Mouse (Mus musculus) heart, postnatal 14 days (tissue): ENCODE results near the gene Sorcs2. TPM values are rescaled to one million over a fixed set of nuclear protein-coding genes. Genes with fewer than 3 reads are reported as not detected.
A peak's percentile ranks its signal among the peaks of the same experiment; 100 is the strongest.
"Not testable (repeated sequence)": the region's sequence is repeated elsewhere in the genome, so short reads cannot be mapped to it uniquely, and the experiment has no call there.

Source experiments
- DNase-seq, 2 experiments: peaks; one replicate each; pipeline ENCODE4 v3.0.0; 2021 to 2022
- intact Hi-C: fragments of 180-260 bp; cut with DNase I; formaldehyde crosslinking; loops from one replicate; pipeline ENCODE4 v1.15.1; 2025
- total RNA-seq, 2 experiments: library from RNA; stranded (reverse); gene quantifications; 2 replicates each; pipeline ENCODE4 v1.2.3; 2021

The Sorcs2 gene
- total RNA-seq, 2 experiments from 2014 or later: 9.6 to 9.9 TPM

DNA sequence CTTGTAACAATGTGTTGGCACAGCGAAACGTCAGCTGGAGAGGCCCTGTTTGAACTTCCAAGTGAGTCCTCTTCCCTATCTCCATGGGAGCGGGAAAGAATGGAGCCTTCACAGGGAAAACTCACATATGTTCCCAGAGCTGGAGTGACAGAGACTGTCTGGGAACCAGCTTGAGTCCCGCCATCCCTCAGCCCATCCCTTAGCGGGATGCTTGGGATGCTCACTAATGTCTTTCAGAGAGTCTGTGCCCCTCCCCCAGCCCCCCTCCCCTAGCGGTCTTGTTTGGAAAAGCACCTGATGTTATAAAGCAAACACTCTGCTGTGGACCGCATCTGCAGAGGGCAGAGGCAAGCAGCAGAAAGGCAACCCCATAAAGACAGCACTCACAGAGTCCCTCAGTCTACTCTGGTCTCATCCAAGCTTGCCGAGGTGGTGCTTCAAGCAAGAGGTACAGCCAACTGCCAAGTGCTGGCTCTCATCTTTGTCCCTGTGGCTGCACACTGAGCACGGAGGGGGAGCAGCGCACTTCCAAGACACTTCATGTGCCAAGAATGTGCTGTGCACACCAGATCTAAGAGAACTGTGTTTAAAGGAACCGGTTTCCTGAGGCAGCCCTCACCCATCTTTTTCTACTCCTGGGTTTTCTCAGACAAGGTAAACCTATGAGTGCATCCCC is 3.0 kb downstream of the Sorcs2 start:
- DNase-seq: no peak
- intact Hi-C loops: loop anchor here (5.0 kb wide), 1 partner anchor 248 kb away; no protein-coding TSS in a partner anchor

DNA sequence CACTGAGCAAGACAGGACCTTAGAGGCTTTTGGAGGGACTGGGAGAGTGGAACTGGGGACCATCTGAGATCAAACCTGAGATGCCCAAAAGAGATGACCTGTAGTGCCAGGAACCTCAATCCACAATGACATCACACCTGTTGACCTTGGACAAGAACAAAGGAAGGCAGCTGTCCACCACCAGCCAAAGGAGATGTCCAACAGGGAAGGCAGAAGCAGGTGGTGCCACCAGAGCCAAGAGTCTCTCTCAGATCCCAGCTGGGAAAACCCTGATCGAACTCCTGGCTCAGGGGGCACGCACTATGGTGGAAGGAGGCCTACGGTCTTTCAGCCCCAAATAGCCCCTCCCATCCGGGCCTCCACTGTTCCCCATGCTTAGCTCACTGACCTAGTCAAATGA is 6.2 kb downstream of the Sorcs2 start:
- no peak for DNase-seq

DNA sequence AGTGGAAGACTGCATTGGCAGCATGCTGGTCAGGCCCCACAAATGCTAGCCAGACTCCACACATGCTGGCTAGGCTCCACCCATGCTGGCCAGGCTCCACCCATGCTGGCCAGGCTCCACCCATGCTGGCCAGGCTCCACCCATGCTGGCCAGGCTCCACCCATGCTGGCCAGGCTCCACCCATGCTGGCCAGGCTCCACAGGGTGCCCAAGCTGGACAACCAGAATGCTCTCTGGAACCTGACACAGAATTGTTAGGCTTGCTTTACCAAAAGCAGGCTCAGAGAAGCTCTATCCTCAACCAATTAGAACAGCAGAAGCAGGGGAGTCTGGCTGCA is 7.4 kb downstream of the Sorcs2 start:
- DNase-seq, intact Hi-C loops: not testable (repeated sequence)

More for the DNA sequence above, 6.2 kb downstream of the Sorcs2 start:
- intact Hi-C loops: no loop called here

DNA sequence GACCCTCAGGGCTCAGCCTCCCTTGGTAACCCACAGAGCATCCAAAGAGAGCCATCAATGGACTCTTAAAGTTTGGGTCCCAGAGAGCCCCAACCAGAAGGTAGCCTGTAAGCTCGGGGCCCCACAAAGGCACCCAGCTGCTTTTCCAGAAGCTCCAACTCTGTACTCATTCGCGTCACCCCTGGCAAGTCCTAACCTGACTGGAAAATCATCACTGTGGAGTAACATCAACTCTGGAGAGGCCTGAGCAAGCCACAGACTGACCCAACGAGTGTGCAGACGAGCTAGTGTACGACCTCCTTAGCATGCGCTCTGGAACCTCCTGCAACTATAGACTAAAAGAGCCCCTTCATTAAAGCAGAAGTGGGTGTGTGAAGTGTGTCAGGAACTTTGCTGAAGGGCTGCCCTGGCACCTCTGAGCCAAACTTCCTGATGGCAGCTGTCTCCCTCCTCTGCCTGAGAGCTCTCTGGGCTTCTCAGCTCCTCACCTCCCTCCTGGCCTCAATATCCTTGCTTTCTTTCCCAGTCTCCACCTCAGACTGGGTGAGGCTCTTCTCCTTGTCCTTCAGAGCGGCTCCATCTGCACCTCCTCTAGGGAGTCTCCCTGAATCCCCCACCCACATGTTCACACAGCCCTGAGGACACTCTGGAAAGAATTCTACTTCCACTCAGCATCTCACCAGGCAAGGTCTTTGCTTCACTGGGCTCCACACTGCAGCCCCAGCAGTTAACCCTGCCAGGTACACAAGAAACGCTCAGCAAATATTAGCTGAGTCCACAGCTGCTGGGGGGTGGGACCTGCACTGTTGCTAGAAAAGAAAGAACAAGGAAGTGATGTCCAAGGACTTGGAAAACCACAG is 8.0 kb downstream of the Sorcs2 start:
- intact Hi-C loops: no loop called here
- no peak for DNase-seq

DNA sequence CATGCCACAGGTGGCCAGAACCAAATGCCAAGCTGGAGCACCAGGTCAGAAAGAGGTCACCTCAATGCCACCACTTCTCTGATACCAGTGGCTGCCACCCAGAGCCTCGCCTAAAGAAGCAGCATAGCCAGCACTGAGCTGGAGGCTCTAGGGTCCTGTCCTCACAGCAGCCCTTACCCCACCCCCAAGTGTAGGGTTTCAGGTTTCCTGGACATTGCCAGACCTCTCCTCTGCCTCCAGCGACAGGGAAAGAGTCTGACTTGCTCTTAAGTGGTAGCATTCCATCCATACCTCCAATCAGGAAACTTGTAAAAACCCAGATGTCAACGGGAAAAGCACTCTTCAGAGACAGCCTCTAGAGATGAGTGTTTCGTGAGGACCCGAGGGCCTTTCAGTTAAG is 12.9 kb downstream of the Sorcs2 start:
- intact Hi-C loops: no loop called here

DNA sequence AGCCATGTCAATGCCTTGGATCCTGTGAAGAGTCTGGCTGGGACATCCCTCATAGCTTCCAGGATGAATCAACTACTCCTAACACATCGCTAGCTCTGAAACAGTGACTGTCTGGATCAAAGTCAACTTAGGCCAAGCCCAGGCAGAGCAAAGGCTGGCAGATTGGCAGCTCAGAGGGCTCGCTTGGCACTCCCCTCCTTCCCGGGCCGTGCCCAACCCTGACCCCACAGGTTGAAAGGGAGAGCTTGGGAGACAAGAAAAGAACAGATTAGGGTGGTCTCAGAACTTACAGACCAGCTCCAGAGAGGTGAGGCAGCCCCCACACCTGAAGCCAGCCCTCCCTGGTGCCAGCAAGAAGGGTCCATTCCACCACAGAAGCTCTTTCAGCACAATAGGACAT is 14.5 kb downstream of the Sorcs2 start:
- intact Hi-C loops: no loop called here
- DNase-seq: no peak

More for the DNA sequence above, 12.9 kb downstream of the Sorcs2 start:
- DNase-seq: peak in 1 of 2 experiments; percentile 71

DNA sequence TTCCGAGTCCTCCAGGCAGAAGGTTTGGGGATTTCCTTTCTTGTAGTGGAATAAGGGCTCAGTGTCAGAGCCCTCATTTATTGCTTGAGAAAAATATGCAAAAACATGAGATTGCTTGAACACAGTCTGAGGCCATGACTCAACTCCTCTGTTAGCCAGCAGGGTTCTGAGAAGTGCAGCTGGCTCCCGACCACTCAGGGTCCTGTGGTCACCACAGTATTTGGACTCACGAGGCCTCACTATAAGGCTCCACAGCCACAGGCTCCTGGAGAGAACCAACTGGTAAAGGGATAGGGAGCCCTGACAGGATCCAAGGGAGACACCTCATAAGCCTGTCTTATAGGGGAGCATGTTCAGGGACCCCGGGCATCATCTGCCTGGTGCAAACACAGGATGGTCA is 15.2 kb downstream of the Sorcs2 start:
- no peak for DNase-seq
- intact Hi-C loops: no loop called here

DNA sequence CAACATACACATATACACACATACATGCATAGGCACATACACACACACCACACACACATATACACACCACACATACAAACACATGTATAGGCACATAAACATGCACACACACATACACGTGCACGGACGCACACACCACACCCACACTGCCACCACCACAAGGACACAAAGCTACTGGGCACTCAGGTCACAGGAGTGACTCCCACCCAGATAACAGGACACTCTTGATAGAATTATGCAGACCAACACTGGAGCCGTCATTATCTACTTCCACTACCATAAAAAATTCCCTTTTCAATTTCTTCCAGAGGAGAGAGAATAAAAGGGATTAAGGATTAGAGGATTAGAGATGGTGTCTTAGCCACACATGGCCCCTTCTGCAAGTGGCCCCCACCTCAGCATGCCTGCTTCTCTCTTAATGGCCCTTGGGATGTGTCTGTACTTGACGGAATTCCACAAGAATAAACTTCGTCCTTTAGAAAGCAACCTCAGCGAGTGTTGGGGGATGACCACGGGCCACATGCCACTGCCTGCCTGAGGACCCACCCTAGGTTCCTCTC is 15.7 kb downstream of the Sorcs2 start:
- intact Hi-C loops: no loop called here
- no peak for DNase-seq

DNA sequence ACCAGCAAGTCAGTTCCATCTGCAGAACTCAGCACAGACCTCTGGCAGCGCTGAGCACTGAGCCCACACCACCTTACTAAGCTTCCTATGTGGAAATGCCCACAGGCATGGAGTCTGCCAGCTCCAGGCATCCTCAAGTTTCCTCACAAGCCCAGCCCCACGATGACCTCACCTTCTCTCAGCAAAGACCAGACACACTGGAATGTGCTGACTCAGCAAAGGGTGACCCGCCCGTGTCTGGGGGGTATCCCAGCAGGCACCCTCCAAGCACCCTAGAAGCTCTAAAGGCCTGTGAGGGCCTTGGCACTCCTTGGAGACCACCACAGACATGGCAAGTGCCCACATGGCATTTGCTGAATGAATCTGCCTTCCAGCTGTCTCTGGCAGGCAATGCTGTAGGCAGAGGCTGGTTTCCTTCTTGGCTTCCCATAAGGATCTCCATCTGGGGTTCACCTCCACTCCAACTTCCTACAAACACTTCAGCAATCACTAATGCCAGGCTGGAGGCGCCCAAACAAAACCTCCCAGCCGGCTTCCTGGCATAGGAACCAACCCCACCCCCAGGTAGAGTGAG is 17.9 kb downstream of the Sorcs2 start:
- no peak for DNase-seq

DNA sequence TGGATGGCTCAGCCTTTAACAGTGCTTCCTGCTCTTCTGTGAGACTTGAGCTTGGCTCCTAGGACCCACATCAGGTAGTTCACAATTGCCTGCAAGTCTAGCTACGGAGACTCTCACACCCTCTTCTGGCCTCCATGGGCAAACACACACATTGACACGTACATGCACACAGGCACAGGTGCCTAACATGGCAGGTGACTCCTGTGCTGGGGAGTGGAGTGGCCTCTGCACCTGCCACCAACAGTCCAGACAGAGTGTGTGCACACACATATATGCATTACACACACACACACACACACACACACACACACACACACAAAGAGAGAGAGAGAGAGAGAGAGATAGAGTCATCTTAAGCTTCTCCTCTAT is 19.6 kb downstream of the Sorcs2 start:
- intact Hi-C loops: no loop called here
- DNase-seq: no peak

More for the DNA sequence above, 17.9 kb downstream of the Sorcs2 start:
- intact Hi-C loops: no loop called here

DNA sequence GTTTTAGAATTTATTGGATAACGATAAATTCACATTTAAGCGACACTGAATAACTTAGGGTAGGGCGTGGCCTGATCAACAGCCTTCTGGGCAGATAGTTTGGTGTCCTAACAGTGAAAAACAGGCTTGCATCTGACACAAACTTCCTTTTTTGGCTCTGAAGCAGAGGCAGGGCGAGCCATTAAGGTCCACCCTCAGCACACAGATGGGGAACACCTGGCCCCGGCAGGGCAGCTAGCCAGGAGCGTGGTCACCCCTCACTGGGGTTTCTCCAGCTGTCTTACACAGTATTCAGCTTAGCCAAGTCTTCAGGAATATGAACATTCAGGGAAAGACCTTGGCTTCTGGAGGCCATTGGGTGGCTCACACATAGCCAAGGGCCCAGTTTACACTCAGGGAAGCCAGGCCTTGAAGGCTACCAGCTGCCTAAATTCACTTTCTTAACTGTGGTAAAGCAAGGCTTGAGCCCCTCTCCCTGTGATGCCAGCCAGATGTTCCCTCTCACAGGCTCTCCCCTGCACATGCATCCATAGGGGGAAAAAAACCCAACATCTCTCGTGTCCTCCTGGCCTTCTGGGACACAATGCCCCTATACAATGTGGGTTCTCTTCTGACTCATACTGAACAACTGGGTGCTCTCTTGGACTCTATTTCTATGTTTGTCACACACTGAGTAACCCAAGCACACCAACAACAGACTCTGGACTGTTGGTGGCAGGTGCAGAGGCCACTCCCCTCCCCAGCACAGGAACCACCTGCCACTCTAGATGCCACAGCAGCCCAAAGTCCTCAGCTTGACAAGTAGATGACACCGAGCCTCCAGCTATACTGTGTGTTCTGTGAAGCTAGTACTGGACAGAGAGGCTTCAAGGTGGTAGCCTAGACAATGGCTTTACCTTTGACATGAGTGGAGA is 20.2 kb downstream of the Sorcs2 start:
- intact Hi-C loops: no loop called here
- peak; percentile 82 for DNase-seq

DNA sequence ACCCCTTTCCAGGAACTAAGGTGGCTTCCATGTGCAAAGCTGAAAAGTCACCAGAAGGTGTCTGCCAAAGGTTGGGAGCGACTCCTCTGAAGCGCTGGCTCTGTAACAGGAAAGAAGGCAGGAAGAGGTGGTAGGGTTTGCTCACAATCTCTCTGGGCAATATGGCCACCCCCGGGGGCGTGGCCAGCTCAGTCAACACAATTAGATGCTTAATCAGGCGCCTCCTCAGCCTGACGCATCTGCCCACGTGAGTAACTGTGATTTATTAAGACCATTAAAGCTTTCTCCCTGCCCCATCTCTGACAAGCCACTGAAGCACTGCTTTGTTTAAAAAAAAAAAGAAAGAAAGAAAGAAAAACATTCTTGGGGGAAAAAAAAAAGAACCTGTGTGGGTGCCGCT is 22.1 kb downstream of the Sorcs2 start:
- no peak for DNase-seq
- intact Hi-C loops: no loop called here

DNA sequence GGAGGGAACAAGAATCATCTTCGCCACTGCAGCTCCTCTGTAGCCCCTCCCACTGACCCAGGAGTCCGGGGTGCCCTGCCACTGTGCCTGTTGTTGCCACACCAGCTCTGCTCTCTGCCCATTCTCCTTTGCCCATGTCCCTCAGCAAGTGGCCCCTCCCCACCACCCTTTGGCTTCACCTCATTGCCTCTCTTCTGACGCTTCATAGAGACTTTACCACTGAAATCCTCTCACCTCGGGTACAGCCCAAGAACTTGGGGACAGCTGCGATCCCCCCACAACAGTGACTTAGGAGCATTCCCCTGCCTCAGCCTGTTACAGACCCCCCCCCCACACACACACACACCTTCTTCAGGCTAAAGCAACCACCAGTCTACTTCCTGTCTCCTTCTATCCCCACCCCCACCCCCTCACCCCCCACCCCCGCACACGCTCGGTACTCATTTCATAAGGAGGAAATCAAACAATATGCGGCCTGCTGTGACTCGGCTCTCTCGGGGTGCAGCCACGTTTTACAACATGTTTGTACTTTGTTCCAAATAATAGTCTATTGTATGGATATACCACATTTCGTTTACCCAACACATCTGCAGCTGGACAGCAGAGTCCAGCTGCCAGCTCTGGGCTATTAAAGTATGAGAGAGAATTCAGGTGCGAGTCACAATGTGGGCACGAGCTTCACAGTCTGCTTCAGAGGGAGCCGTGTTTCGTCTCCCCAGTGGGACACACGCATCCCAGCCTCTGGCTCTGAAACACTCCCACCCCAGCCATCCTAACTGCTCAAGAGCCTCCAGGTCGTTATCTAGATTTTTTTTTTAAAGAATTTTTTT is 23.5 kb downstream of the Sorcs2 start:
- intact Hi-C loops: no loop called here

DNA sequence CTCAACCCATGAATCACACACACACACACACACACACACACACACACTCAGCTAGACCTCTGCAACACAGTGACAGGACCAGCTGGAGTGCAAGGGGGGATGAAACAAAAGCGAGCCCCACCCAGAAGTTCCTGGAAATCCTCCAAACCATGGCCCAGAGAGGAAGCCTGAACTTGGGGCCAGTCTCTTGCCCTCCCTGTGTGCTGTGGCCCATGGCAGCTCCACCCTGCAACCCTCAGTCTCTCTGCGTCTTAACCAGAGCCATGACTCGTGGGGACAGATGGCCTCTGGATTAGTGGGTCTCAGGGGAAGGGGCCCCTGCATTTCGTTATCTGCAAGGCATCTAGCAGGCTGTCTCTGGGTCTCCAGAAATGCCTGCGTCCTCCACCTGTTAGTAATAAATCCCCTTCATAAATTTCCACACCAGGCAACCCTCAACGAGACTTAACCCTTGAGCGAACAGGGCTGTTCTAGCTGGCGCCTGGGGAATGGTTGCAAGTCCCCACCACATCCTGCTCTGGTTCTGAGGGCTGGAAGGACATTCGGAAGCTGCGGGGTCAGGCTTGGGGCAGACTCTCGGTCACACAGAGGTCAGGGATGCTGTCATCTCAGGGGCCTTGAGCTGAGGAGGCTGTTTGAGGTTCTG is 24.6 kb downstream of the Sorcs2 start:
- DNase-seq: peak; percentile 49 to 59
- intact Hi-C loops: no loop called here

More for the DNA sequence above, 23.5 kb downstream of the Sorcs2 start:
- DNase-seq: no peak

DNA sequence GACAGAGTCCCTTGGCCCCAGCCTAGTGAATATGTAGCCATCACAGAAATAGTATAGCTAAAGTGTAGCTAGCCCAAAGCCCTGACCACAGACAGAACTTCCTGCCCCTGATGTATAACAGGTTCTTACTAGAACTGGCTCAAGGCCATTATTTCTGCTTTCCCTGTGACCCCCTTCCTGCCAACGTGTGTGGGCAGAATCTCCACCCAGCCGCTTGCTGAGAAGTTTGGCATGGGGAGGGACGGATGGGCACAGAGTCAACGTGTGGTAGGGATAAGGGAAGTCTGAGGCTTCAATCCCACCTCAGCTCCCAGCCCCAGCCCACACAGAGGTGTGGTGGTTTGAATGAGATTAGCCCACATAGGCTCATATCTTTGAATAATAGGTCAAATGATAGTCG is 26.2 kb downstream of the Sorcs2 start:
- intact Hi-C loops: no loop called here
- no peak for DNase-seq

DNA sequence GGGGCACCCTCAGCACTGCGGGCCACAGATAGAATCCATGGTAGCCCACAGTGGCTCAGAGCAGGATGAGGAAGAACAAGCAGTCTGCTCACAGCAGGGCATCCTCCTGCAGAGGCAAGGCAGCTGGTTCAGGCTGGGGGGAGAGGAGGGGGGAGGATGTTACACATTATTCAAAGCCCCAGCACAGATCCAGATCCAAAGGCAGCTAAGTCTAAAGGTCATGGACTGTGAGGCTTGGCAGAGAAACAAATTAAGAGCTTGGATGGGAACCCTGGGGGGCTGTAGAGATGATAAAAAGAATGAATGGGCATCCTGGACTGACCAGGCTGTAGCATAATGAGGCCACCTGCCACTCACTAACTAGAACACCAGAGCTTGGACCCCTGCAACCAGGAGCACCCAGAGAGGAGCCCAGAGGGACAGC is 28.7 kb downstream of the Sorcs2 start:
- intact Hi-C loops: no loop called here
- DNase-seq: no peak

DNA sequence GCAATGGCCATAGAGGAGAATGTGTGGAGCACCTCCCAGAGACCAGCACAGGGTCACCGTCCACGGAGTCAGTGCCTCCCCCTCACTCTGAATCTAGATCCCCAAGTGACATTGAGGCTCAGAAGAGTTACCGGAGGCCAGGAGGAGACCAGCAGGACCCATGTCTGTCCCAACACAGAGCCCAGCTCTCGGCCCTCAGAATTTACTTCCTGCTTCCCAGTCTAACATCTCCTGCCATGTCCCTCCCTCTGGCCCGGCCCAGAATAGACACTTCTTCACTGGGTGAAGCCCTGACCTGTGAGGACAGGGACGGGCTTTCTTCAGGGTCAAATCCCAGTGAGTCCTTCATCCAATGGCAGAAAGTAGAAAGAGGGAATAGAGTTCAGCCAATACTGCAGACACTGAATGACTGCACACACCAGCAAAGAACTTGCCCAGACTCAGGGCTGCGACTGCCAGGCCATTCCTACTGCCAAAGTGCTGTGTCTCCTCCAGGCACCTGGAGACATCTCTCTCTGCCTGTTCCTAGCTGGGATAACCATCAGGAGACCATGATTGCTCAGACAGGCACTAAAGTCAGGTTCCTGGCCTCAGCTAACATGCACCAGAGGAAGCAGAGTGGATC is 29.3 kb downstream of the Sorcs2 start:
- intact Hi-C loops: no loop called here
- DNase-seq: no peak

DNA sequence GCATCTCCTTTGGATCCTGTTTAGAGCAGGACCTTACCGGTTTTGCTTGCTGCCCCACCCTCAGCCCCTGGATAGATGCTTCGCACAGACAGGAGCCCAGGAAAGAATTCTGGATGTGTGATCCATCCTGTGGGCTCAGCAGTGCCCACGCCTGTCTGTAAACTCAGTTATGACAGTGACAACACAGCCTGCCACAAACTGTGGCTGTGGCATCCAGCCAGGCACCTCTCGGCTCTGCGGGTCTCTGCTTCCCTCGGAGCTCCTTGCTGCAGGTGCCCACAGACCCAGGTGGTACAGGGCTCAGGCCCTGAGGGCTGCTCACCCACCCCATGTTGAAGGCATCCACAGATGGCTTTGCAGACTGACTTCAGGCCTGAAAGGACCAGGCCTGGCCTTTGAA is 30.0 kb downstream of the Sorcs2 start:
- intact Hi-C loops: no loop called here
- DNase-seq: no peak
